Comparison of ENCODE assay signal across 31 mouse cellular contexts in the genomic region with DNA sequence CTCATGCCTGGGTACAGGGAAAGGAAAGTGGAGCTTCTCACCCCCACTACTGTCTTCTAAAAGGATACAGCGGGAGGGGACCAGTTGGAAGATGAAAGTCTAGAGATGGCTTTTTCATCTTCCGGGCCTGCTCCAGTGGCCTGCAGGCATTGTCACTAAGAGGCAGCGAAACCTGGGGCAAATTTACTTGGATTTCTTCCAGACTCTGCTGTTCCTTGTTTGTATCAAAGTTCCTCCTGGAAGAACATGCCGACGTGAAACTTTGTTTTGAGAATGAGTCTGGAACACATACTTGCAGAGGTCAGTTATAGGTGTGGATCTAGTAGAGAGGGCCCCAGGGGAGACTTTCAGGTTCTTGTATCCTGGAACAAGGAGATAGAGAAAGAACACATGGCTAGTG. TPM values are rescaled to one million over a fixed set of nuclear protein-coding genes. Genes with fewer than 3 reads are reported as not detected.
A peak's percentile ranks its signal among the peaks of the same experiment; 100 is the strongest.
DNase-seq lines count a peak whose midpoint lies in the region; ATAC-seq and TF ChIP-seq lines count a peak whose summit lies in the region.
"Had no signal": no experiment of that assay in that cellular context is flagged by ENCODE, and none has a peak within 500 bp of the region (broad histone marks: within the 10 kb centered on the region; RNA-seq: fewer than 3 reads in every experiment).

No protein-coding gene starts in this region.

- H3K79me2 ChIP-seq in liver, adult 2 months (ENCODE audit: control insufficient read depth, insufficient read depth, low read length) = no peaks in the 10 kb centered on the region

- H3K9me3 ChIP-seq in kidney, embryonic 14.5 days (ENCODE audit: control insufficient read depth, low read length) = no peaks in the 10 kb centered on the region
- no peaks in the 10 kb centered on the region for H3K9me3 ChIP-seq in liver, postnatal 0 days (ENCODE audit: low read length)
- no peaks in the 10 kb centered on the region for H3K9me3 ChIP-seq in hindbrain, embryonic 11.5 days (ENCODE audit: control insufficient read depth, low read length)
- H3K9me3 ChIP-seq: embryonic facial prominence, embryonic 10.5 days; embryonic facial prominence, embryonic 13.5 days; forebrain, embryonic 10.5 days; forebrain, embryonic 13.5 days; heart, embryonic 10.5 days; heart, embryonic 13.5 days; hindbrain, embryonic 12.5 days; hindbrain, embryonic 15.5 days had no signal

- 59% methylated on average over 5 of the region's 5 CpGs for WGBS in kidney, adult 2 months
- 89% methylated on average over 5 of the region's 5 CpGs for WGBS in kidney, embryonic 14.5 days
- 58% methylated on average over 5 of the region's 5 CpGs for WGBS in liver, adult 2 months
- 81% methylated on average over 5 of the region's 5 CpGs for WGBS in liver, postnatal 0 days (ENCODE audit: insufficient replicate concordance)
- 89% methylated on average over 5 of the region's 5 CpGs for WGBS in hindbrain, embryonic 11.5 days

- DNase-seq in kidney, adult 2 months = peak; percentile 78
- peak; percentile 70 for DNase-seq in liver, adult 2 months (ENCODE audit: extremely low read depth, low read depth, low spot score)
- DNase-seq in liver, postnatal 0 days = no peak
- peak; percentile 47 to 54 for DNase-seq in kidney, postnatal 36 days
- DNase-seq in hindbrain, embryonic 11.5 days (ENCODE audit: low spot score) = no peak
- DNase-seq: adrenal gland, adult 2 months; adrenal gland, postnatal 14 days; cerebellum, adult 11-12 months; cerebellum, adult 8-10 months; cerebellum, postnatal 10 days; cerebellum, postnatal 36 days; embryo, embryonic 11 days; gastrocnemius, postnatal 10 days; gastrocnemius, postnatal 36 days; heart, adult 2 months; heart, postnatal 14 days; heart, postnatal 4 days had no signal

- no peak overlapping the region for H3K9ac ChIP-seq in kidney, embryonic 14.5 days (ENCODE audit: low read depth, low read length)
- H3K9ac ChIP-seq in liver, adult 2 months (ENCODE audit: low read depth, low read length) = no peak overlapping the region
- H3K9ac ChIP-seq in liver, postnatal 0 days (replicated peaks) = no peak overlapping the region
- no peak overlapping the region for H3K9ac ChIP-seq in hindbrain, embryonic 11.5 days (ENCODE audit: low read depth, low read length)
- H3K9ac ChIP-seq: embryonic facial prominence, embryonic 13.5 days; forebrain, embryonic 13.5 days; heart, embryonic 13.5 days; hindbrain, embryonic 12.5 days; hindbrain, embryonic 15.5 days had no signal

- no peaks in the 10 kb centered on the region for H3K27me3 ChIP-seq in kidney, adult 2 months (replicated peaks; ENCODE audit: control insufficient read depth, insufficient read depth, low read length)
- H3K27me3 ChIP-seq in kidney, embryonic 14.5 days (ENCODE audit: control insufficient read depth, insufficient read depth, low read length) = no peaks in the 10 kb centered on the region
- no peaks in the 10 kb centered on the region for H3K27me3 ChIP-seq in liver, adult 2 months (ENCODE audit: control insufficient read depth, insufficient read depth, low read length)
- H3K27me3 ChIP-seq in liver, postnatal 0 days (ENCODE audit: insufficient read depth, low read length) = no peaks in the 10 kb centered on the region
- no peaks in the 10 kb centered on the region for H3K27me3 ChIP-seq in hindbrain, embryonic 11.5 days (ENCODE audit: control insufficient read depth, insufficient read depth, low read length)
- H3K27me3 ChIP-seq: embryonic facial prominence, embryonic 13.5 days; forebrain, embryonic 13.5 days; heart, embryonic 13.5 days; hindbrain, embryonic 12.5 days; hindbrain, embryonic 15.5 days had no signal

- peak overlapping the region; percentile 93 for H3K27ac ChIP-seq in kidney, adult 2 months (ENCODE audit: insufficient read depth, low read depth, low read length)
- no peak overlapping the region for H3K27ac ChIP-seq in kidney, embryonic 14.5 days (ENCODE audit: low read depth, low read length)
- H3K27ac ChIP-seq in liver, adult 2 months (replicated peaks; ENCODE audit: insufficient read depth, low read depth, low read length) = no peak overlapping the region
- H3K27ac ChIP-seq in liver, postnatal 0 days (ENCODE audit: low read depth) = no peak overlapping the region
- H3K27ac ChIP-seq in hindbrain, embryonic 11.5 days (ENCODE audit: low read depth, low read length) = no peak overlapping the region
- H3K27ac ChIP-seq: embryonic facial prominence, embryonic 10.5 days; embryonic facial prominence, embryonic 13.5 days; forebrain, embryonic 10.5 days; forebrain, embryonic 13.5 days; heart, adult 2 months; heart, embryonic 10.5 days; heart, embryonic 13.5 days; hindbrain, embryonic 12.5 days; hindbrain, embryonic 15.5 days had no signal

- no peak overlapping the region for H3K4me2 ChIP-seq in kidney, embryonic 14.5 days (replicated peaks; ENCODE audit: low read depth, low read length)
- no peak overlapping the region for H3K4me2 ChIP-seq in liver, postnatal 0 days (ENCODE audit: low read depth, low read length)
- H3K4me2 ChIP-seq in hindbrain, embryonic 11.5 days (replicated peaks; ENCODE audit: low read depth, low read length) = no peak overlapping the region
- H3K4me2 ChIP-seq: embryonic facial prominence, embryonic 13.5 days; forebrain, embryonic 13.5 days; heart, embryonic 13.5 days; hindbrain, embryonic 12.5 days; hindbrain, embryonic 15.5 days had no signal

- ATAC-seq in kidney, embryonic 14.5 days (ENCODE audit: low FRiP score, low TSS enrichment) = no peak
- no peak for ATAC-seq in liver, postnatal 0 days
- ATAC-seq in hindbrain, embryonic 11.5 days (ENCODE audit: low FRiP score) = no peak
- ATAC-seq: CD4-positive, CD25-positive, alpha-beta regulatory T cell, adult 4 months; forebrain, embryonic 13.5 days; forebrain, embryonic 16.5 days had no signal

- peaks cover 19% of the 10 kb centered on the region; the same call in 1 of the 2 replicates for H3K4me1 ChIP-seq in kidney, adult 2 months (ENCODE audit: control insufficient read depth, insufficient read depth, low read length)
- H3K4me1 ChIP-seq in kidney, embryonic 14.5 days (ENCODE audit: control insufficient read depth, insufficient read depth, low read length) = no peaks in the 10 kb centered on the region
- peaks cover 3% of the 10 kb centered on the region; the same call in 1 of the 2 replicates for H3K4me1 ChIP-seq in liver, adult 2 months (ENCODE audit: control insufficient read depth, insufficient read depth, low read length)
- no peaks in the 10 kb centered on the region for H3K4me1 ChIP-seq in liver, postnatal 0 days (ENCODE audit: insufficient read depth)
- no peaks in the 10 kb centered on the region for H3K4me1 ChIP-seq in hindbrain, embryonic 11.5 days (replicated peaks; ENCODE audit: control insufficient read depth, insufficient read depth, low read length)
- H3K4me1 ChIP-seq: embryonic facial prominence, embryonic 10.5 days; embryonic facial prominence, embryonic 13.5 days; forebrain, embryonic 13.5 days; heart, embryonic 13.5 days; hindbrain, embryonic 12.5 days; hindbrain, embryonic 15.5 days had no signal

- no peaks in the 10 kb centered on the region for H3K36me3 ChIP-seq in kidney, adult 2 months (ENCODE audit: control insufficient read depth, insufficient read depth, low read length)
- no peaks in the 10 kb centered on the region for H3K36me3 ChIP-seq in kidney, embryonic 14.5 days (ENCODE audit: control insufficient read depth, insufficient read depth, low read length)
- no peaks in the 10 kb centered on the region for H3K36me3 ChIP-seq in liver, adult 2 months (ENCODE audit: control insufficient read depth, insufficient read depth, low read length)
- no peaks in the 10 kb centered on the region for H3K36me3 ChIP-seq in liver, postnatal 0 days (replicated peaks; ENCODE audit: insufficient read depth, low read length)
- H3K36me3 ChIP-seq in hindbrain, embryonic 11.5 days (ENCODE audit: control insufficient read depth, insufficient read depth, low read length) = no peaks in the 10 kb centered on the region
- H3K36me3 ChIP-seq: embryonic facial prominence, embryonic 10.5 days; embryonic facial prominence, embryonic 13.5 days; forebrain, embryonic 10.5 days; heart, embryonic 10.5 days; heart, embryonic 13.5 days; hindbrain, embryonic 12.5 days; hindbrain, embryonic 15.5 days had no signal

- no peak for TF ChIP-seq POLR2A in kidney, adult 2 months (IDR thresholded peaks at IDR 0.05; ENCODE audit: low read depth, low read length)
- no peak for TF ChIP-seq POLR2A in liver, adult 2 months (IDR thresholded peaks at IDR 0.05; ENCODE audit: extremely low read depth, insufficient read depth, low read length)

- no peak for TF ChIP-seq EP300 in liver, postnatal 0 days (IDR thresholded peaks at IDR 0.05; ENCODE audit: low read depth)

- TF ChIP-seq CTCF in kidney, adult 2 months (conservative IDR thresholded peaks at IDR 0.05; ENCODE audit: insufficient read depth, insufficient read length, low read depth, low read length) = no peak
- no peak for TF ChIP-seq CTCF in liver, adult 2 months (IDR thresholded peaks at IDR 0.05; ENCODE audit: low read depth, low read length)
- TF ChIP-seq CTCF in liver, postnatal 0 days (IDR thresholded peaks at IDR 0.05; ENCODE audit: low read depth) = no peak

- H3K4me3 ChIP-seq in kidney, adult 2 months (ENCODE audit: insufficient read depth, low read depth, low read length) = no peak overlapping the region
- H3K4me3 ChIP-seq in kidney, embryonic 14.5 days (ENCODE audit: low read length) = no peak overlapping the region
- H3K4me3 ChIP-seq in liver, adult 2 months (ENCODE audit: insufficient read depth, low read depth, low read length) = no peak overlapping the region
- no peak overlapping the region for H3K4me3 ChIP-seq in liver, postnatal 0 days (ENCODE audit: low read depth, low read length)
- H3K4me3 ChIP-seq in hindbrain, embryonic 11.5 days (ENCODE audit: low read depth, low read length) = no peak overlapping the region
- H3K4me3 ChIP-seq: embryonic facial prominence, embryonic 10.5 days; embryonic facial prominence, embryonic 13.5 days; forebrain, embryonic 10.5 days; forebrain, embryonic 13.5 days; heart, adult 2 months; heart, embryonic 10.5 days; heart, embryonic 13.5 days; hindbrain, embryonic 12.5 days; hindbrain, embryonic 15.5 days had no signal

RNA-seq across cellular contexts. Expression of gene Lmo7, which starts 41.6 kb away (rescaled TPM):
- 40.0 and 53.1 TPM in 2 replicates for polyA plus RNA-seq in kidney, adult 2 months (2012; rRNA removed)
- polyA plus RNA-seq in kidney, embryonic 14.5 days (2014; fragmentation: Nextera tagmentation; extraction: Ambion mirVana) = 6.2 and 11.6 TPM in 2 replicates
- total RNA-seq in liver, adult 2 months (2014; rRNA removed) = 27.1 and 30.0 TPM in 2 replicates
- 7.1 and 8.3 TPM in 2 replicates for polyA plus RNA-seq in liver, adult 2 months (2012; rRNA removed)
- 2.0 and 2.8 TPM in 2 replicates for polyA plus RNA-seq in liver, postnatal 0 days (2015; fragmentation: Nextera tagmentation; extraction: Ambion mirVana)
- polyA plus RNA-seq in hindbrain, embryonic 11.5 days (2014; fragmentation: Nextera tagmentation; extraction: Ambion mirVana) = 1.1 and 3.3 TPM in 2 replicates
- total RNA-seq: MEL had no signal

RNA-seq across cellular contexts. Expression of gene Gm9922, which starts 41.7 kb away (rescaled TPM):
- 10.2 and 13.3 TPM in 2 replicates for polyA plus RNA-seq in kidney, adult 2 months (2012; rRNA removed)
- polyA plus RNA-seq in kidney, embryonic 14.5 days (2014; fragmentation: Nextera tagmentation; extraction: Ambion mirVana) = 1.6 and 3.0 TPM in 2 replicates
- not detected in 2 replicates for total RNA-seq in liver, adult 2 months (2014; rRNA removed)
- not detected in 2 replicates for polyA plus RNA-seq in liver, adult 2 months (2012; rRNA removed)
- not detected in 2 replicates for polyA plus RNA-seq in liver, postnatal 0 days (2015; fragmentation: Nextera tagmentation; extraction: Ambion mirVana)
- 0.67 TPM in 1 of 2 replicates, not detected in the other for polyA plus RNA-seq in hindbrain, embryonic 11.5 days (2014; fragmentation: Nextera tagmentation; extraction: Ambion mirVana)
- total RNA-seq: gastrocnemius, adult 18-20 months; gastrocnemius, postnatal 10 days; gastrocnemius, postnatal 36 days; granulocyte monocyte progenitor cell, adult 5-6 weeks; MEL had no signal
- polyA plus RNA-seq: CD4-positive, CD25-positive, alpha-beta regulatory T cell, adult 4 months; forebrain, embryonic 10.5 days; forebrain, embryonic 13.5 days; hindbrain, embryonic 15.5 days had no signal

Comparison
In these comparisons a context has a peak if more than half of its experiments do, and no peak if none do; other contexts are left out.
1. DNase-seq: peak in kidney, adult 2 months (single experiment), liver, adult 2 months (single experiment) and kidney, postnatal 36 days (2 of 2); none in liver, postnatal 0 days (single experiment) and hindbrain, embryonic 11.5 days (single experiment).